Mouse (Mus musculus) T-helper 17 cell (primary cell): ENCODE results near the gene Pde4b.

Experiments used
- in situ Hi-C, 2 experiments: fragments of 300-600 bp; cut with MboI, MseI; formaldehyde crosslinking; loops; 1 replicate in 1 of 2; 2 replicates in 1 of 2; pipeline ENCODE4 v1.15.1; 2025; ENCODE audit warnings: high pct_unique_total_duplicates in 2 of 2

Pde4b gene

GRCm38 (mm10) chr4:102498169-102498919 lies 411.0 kb downstream of the Pde4b start:
- in situ Hi-C loops, result loop anchor here in 1 of 2 experiments (5.0 kb wide), 1 partner anchor 154 kb away; no protein-coding TSS in a partner anchor

GRCm38 (mm10) chr4:102498920-102499316 lies 411.6 kb downstream of the Pde4b start:
- in situ Hi-C loops, result loop anchor here in 1 of 2 experiments (5.0 kb wide), 1 partner anchor 153 kb away; no protein-coding TSS in a partner anchor

GRCm38 (mm10) chr4:102505714-102506113 lies 418.4 kb downstream of the Pde4b start:
- in situ Hi-C loops, result loop anchor here (10.0 to 25.0 kb wide), 2 partner anchors 599 to 607 kb away; partner anchors contain the start of genes Mier1 (in 1 of the 2) and Wdr78 (in 1 of the 2)

GRCm38 (mm10) chr4:102506376-102507280 lies 419.3 kb downstream of the Pde4b start:
- in situ Hi-C loops, result loop anchor here (10.0 to 25.0 kb wide), 2 partner anchors 598 to 606 kb away; partner anchors contain the start of genes Mier1 (in 1 of the 2) and Wdr78 (in 1 of the 2)

- in situ Hi-C loops, result loop anchor here (10.0 to 25.0 kb wide), 2 partner anchors 597 to 605 kb away; partner anchors contain the start of genes Mier1 (in 1 of the 2) and Wdr78 (in 1 of the 2)
Observed at GRCm38 (mm10) chr4:102507344-102507743, 420.0 kb downstream of the Pde4b start.

GRCm38 (mm10) chr4:102507753-102508152 lies 420.4 kb downstream of the Pde4b start:
- in situ Hi-C loops, result loop anchor here (10.0 to 25.0 kb wide), 2 partner anchors 597 to 605 kb away; partner anchors contain the start of genes Mier1 (in 1 of the 2) and Wdr78 (in 1 of the 2)

- in situ Hi-C loops, result loop anchor here (5.0 to 25.0 kb wide), 2 partner anchors 62 to 602 kb away; partner anchors contain the start of genes Mier1 (in 1 of the 2) and Wdr78 (in 1 of the 2)
Observed at GRCm38 (mm10) chr4:102510061-102510460, 422.7 kb downstream of the Pde4b start.

- in situ Hi-C loops, result loop anchor here (5.0 to 25.0 kb wide), 2 partner anchors 61 to 601 kb away; partner anchors contain the start of genes Mier1 (in 1 of the 2) and Wdr78 (in 1 of the 2)
Observed at GRCm38 (mm10) chr4:102510939-102511391, 423.6 kb downstream of the Pde4b start.

- in situ Hi-C loops, result loop anchor here (5.0 to 25.0 kb wide), 2 partner anchors 61 to 601 kb away; partner anchors contain the start of genes Mier1 (in 1 of the 2) and Wdr78 (in 1 of the 2)
Observed at GRCm38 (mm10) chr4:102511511-102511910, 424.2 kb downstream of the Pde4b start.

GRCm38 (mm10) chr4:102512940-102513339 lies 425.6 kb downstream of the Pde4b start:
- in situ Hi-C loops, result loop anchor here (5.0 to 25.0 kb wide), 2 partner anchors 59 to 599 kb away; partner anchors contain the start of genes Mier1 (in 1 of the 2) and Wdr78 (in 1 of the 2)

- in situ Hi-C loops, result loop anchor here (5.0 to 25.0 kb wide), 2 partner anchors 59 to 599 kb away; partner anchors contain the start of genes Mier1 (in 1 of the 2) and Wdr78 (in 1 of the 2)
Observed at GRCm38 (mm10) chr4:102513514-102513913, 426.2 kb downstream of the Pde4b start.

GRCm38 (mm10) chr4:102514972-102515835 lies 427.9 kb downstream of the Pde4b start:
- in situ Hi-C loops, result loop anchor here (5.0 to 25.0 kb wide), 4 partner anchors 52 to 1333 kb away; partner anchors contain the start of genes Mier1 (in 1 of the 2) and Wdr78 (in 1 of the 2)

GRCm38 (mm10) chr4:102516395-102516794 lies 429.1 kb downstream of the Pde4b start:
- in situ Hi-C loops, result loop anchor here in 1 of 2 experiments (5.0 to 25.0 kb wide), 3 partner anchors 51 to 1334 kb away; partner anchors contain the start of genes Mier1 and Wdr78

GRCm38 (mm10) chr4:102516982-102517630 lies 429.8 kb downstream of the Pde4b start:
- in situ Hi-C loops, result loop anchor here in 1 of 2 experiments (5.0 to 25.0 kb wide), 3 partner anchors 50 to 1335 kb away; partner anchors contain the start of genes Mier1 and Wdr78

GRCm38 (mm10) chr4:102517653-102518052 lies 430.3 kb downstream of the Pde4b start:
- in situ Hi-C loops, result loop anchor here in 1 of 2 experiments (5.0 to 25.0 kb wide), 3 partner anchors 50 to 1335 kb away; partner anchors contain the start of genes Mier1 and Wdr78

GRCm38 (mm10) chr4:102518341-102518740 lies 431.0 kb downstream of the Pde4b start:
- in situ Hi-C loops, result loop anchor here in 1 of 2 experiments (5.0 to 25.0 kb wide), 3 partner anchors 49 to 1336 kb away; partner anchors contain the start of genes Mier1 and Wdr78

- in situ Hi-C loops, result loop anchor here in 1 of 2 experiments (25.0 kb wide), 1 partner anchor 592 kb away; the partner anchor contains the start of genes Mier1 and Wdr78
Observed at GRCm38 (mm10) chr4:102520669-102521261, 433.4 kb downstream of the Pde4b start.

- in situ Hi-C loops, result loop anchor here in 1 of 2 experiments (25.0 kb wide), 1 partner anchor 591 kb away; the partner anchor contains the start of genes Mier1 and Wdr78
Observed at GRCm38 (mm10) chr4:102521434-102521833, 434.1 kb downstream of the Pde4b start.
